Mouse (Mus musculus): ENCODE measurements around the gene Dst. TPM values are rescaled to one million over a fixed set of nuclear protein-coding genes. Genes with fewer than 3 reads are reported as not detected.

Gene Dst
- polyA plus RNA-seq, 1 experiment from 2014 or later, result 18.8 TPM

- Histone ChIP-seq H3K4me1 (0 out of 2 replicates have a peak, but pooled peaks cover 4% of the 10 kb centered on the region), H3K36me3 (no peaks in the 10 kb centered on the region), H3K27me3 (ENCODE audit: low read depth, poor library complexity, severe bottlenecking) (no peaks in the 10 kb centered on the region), H3K9me3 (replicated peaks) (no peaks in the 10 kb centered on the region), H3K4me3 (no peak overlapping the region), H3K27ac (replicated peaks) (no peak overlapping the region)
- 67% methylated on average over 5 of the region's 5 CpGs for WGBS
- no peak for DNase-seq (ENCODE audit: low spot score)
Measured at GRCm38 (mm10) chr1:33964643-33965042, 56.6 kb downstream of the Dst start.

GRCm38 (mm10) chr1:33965824-33966223, 57.8 kb downstream of the Dst start:
- WGBS, result 86% methylated on average over 4 of the region's 4 CpGs
- Histone ChIP-seq H3K27me3 (ENCODE audit: low read depth, poor library complexity, severe bottlenecking) (no peaks in the 10 kb centered on the region), H3K4me1 (0 out of 2 replicates have a peak, but pooled peaks cover 4% of the 10 kb centered on the region), H3K36me3 (no peaks in the 10 kb centered on the region), H3K4me3 (no peak overlapping the region), H3K27ac (replicated peaks) (no peak overlapping the region), H3K9me3 (replicated peaks) (no peaks in the 10 kb centered on the region)
- no peak for DNase-seq (ENCODE audit: low spot score)

- no peaks in the 10 kb centered on the region for H3K27me3 ChIP-seq (ENCODE audit: low read depth, poor library complexity, severe bottlenecking)
- DNase-seq (ENCODE audit: low spot score), result no peak
- H3K36me3 ChIP-seq, result no peaks in the 10 kb centered on the region
- no peak overlapping the region for H3K27ac ChIP-seq (replicated peaks)
- H3K9me3 ChIP-seq (replicated peaks), result no peaks in the 10 kb centered on the region
- 37% methylated on average over 6 of the region's 6 CpGs for WGBS
- 0 out of 2 replicates have a peak, but pooled peaks cover 4% of the 10 kb centered on the region for H3K4me1 ChIP-seq
- H3K4me3 ChIP-seq, result no peak overlapping the region
Measured at GRCm38 (mm10) chr1:33966328-33966727, 58.3 kb downstream of the Dst start.

- Histone ChIP-seq H3K4me1 (0 out of 2 replicates have a peak, but pooled peaks cover 4% of the 10 kb centered on the region), H3K27me3 (ENCODE audit: low read depth, poor library complexity, severe bottlenecking) (no peaks in the 10 kb centered on the region), H3K36me3 (no peaks in the 10 kb centered on the region), H3K27ac (replicated peaks) (no peak overlapping the region), H3K9me3 (replicated peaks) (no peaks in the 10 kb centered on the region), H3K4me3 (no peak overlapping the region)
- no peak for DNase-seq (ENCODE audit: low spot score)
- 89% methylated on average over 4 of the region's 4 CpGs for WGBS
Measured at GRCm38 (mm10) chr1:33967206-33967605, 59.2 kb downstream of the Dst start.

- no peaks in the 10 kb centered on the region for H3K9me3 ChIP-seq (replicated peaks)
- H3K4me3 ChIP-seq, result no peak overlapping the region
- H3K27me3 ChIP-seq (ENCODE audit: low read depth, poor library complexity, severe bottlenecking), result no peaks in the 10 kb centered on the region
- DNase-seq (ENCODE audit: low spot score), result no peak
- WGBS, result 36% methylated on average over 2 of the region's 2 CpGs
- H3K36me3 ChIP-seq, result no peaks in the 10 kb centered on the region
- H3K4me1 ChIP-seq, result 0 out of 2 replicates have a peak, but pooled peaks cover 4% of the 10 kb centered on the region
- no peak overlapping the region for H3K27ac ChIP-seq (replicated peaks)
Measured at GRCm38 (mm10) chr1:33969910-33970309, 61.9 kb downstream of the Dst start.

- DNase-seq (ENCODE audit: low spot score), result no peak
- Histone ChIP-seq H3K9me3 (replicated peaks) (no peaks in the 10 kb centered on the region), H3K27ac (replicated peaks) (no peak overlapping the region), H3K36me3 (no peaks in the 10 kb centered on the region), H3K4me1 (peaks cover 4% of the 10 kb centered on the region; the same call in 1 of the 2 replicates), H3K27me3 (ENCODE audit: low read depth, poor library complexity, severe bottlenecking) (no peaks in the 10 kb centered on the region), H3K4me3 (no peak overlapping the region)
- WGBS, result 88% methylated on average over 11 of the region's 11 CpGs
Measured at GRCm38 (mm10) chr1:33974401-33974800, 66.4 kb downstream of the Dst start.

- Histone ChIP-seq H3K4me3 (no peak overlapping the region), H3K4me1 (peaks cover 10% of the 10 kb centered on the region), H3K36me3 (no peaks in the 10 kb centered on the region), H3K9me3 (replicated peaks) (no peaks in the 10 kb centered on the region), H3K27ac (replicated peaks) (no peak overlapping the region), H3K27me3 (ENCODE audit: low read depth, poor library complexity, severe bottlenecking) (no peaks in the 10 kb centered on the region)
- DNase-seq (ENCODE audit: low spot score), result no peak
- WGBS, result 81% methylated on average over 4 of the region's 4 CpGs
Measured at GRCm38 (mm10) chr1:33975333-33975732, 67.3 kb downstream of the Dst start.

GRCm38 (mm10) chr1:33977832-33978231, 69.8 kb downstream of the Dst start:
- Histone ChIP-seq H3K4me1 (peaks cover 12% of the 10 kb centered on the region), H3K27ac (replicated peaks) (no peak overlapping the region), H3K36me3 (no peaks in the 10 kb centered on the region), H3K9me3 (replicated peaks) (no peaks in the 10 kb centered on the region), H3K27me3 (ENCODE audit: low read depth, poor library complexity, severe bottlenecking) (no peaks in the 10 kb centered on the region), H3K4me3 (no peak overlapping the region)
- DNase-seq (ENCODE audit: low spot score), result no peak
- 90% methylated on average over 6 of the region's 6 CpGs for WGBS

- Histone ChIP-seq H3K27me3 (ENCODE audit: low read depth, poor library complexity, severe bottlenecking) (no peaks in the 10 kb centered on the region), H3K4me1 (peaks cover 15% of the 10 kb centered on the region), H3K9me3 (replicated peaks) (no peaks in the 10 kb centered on the region), H3K36me3 (no peaks in the 10 kb centered on the region), H3K4me3 (no peak overlapping the region), H3K27ac (replicated peaks) (no peak overlapping the region)
- WGBS, result 89% methylated on average over 12 of the region's 12 CpGs
- no peak for DNase-seq (ENCODE audit: low spot score)
Measured at GRCm38 (mm10) chr1:33980420-33980819, 72.4 kb downstream of the Dst start.

GRCm38 (mm10) chr1:33989643-33990042, 81.6 kb downstream of the Dst start:
- 0 out of 2 replicates have a peak, but pooled peaks cover 5% of the 10 kb centered on the region for H3K4me1 ChIP-seq
- H3K36me3 ChIP-seq, result no peaks in the 10 kb centered on the region
- 90% methylated on average over 13 of the region's 13 CpGs for WGBS
- no peak for DNase-seq (ENCODE audit: low spot score)
- H3K27ac ChIP-seq (replicated peaks), result no peak overlapping the region
- H3K9me3 ChIP-seq (replicated peaks), result no peaks in the 10 kb centered on the region
- H3K27me3 ChIP-seq (ENCODE audit: low read depth, poor library complexity, severe bottlenecking), result no peaks in the 10 kb centered on the region
- no peak overlapping the region for H3K4me3 ChIP-seq

GRCm38 (mm10) chr1:33991067-33991466, 83.0 kb downstream of the Dst start:
- H3K4me3 ChIP-seq, result no peak overlapping the region
- WGBS, result 91% methylated on average over 6 of the region's 6 CpGs
- no peaks in the 10 kb centered on the region for H3K27me3 ChIP-seq (ENCODE audit: low read depth, poor library complexity, severe bottlenecking)
- no peaks in the 10 kb centered on the region for H3K36me3 ChIP-seq
- 0 out of 2 replicates have a peak, but pooled peaks cover 5% of the 10 kb centered on the region for H3K4me1 ChIP-seq
- DNase-seq (ENCODE audit: low spot score), result no peak
- H3K27ac ChIP-seq (replicated peaks), result no peak overlapping the region
- H3K9me3 ChIP-seq (replicated peaks), result no peaks in the 10 kb centered on the region

GRCm38 (mm10) chr1:33992810-33993209, 84.8 kb downstream of the Dst start:
- no peaks in the 10 kb centered on the region for H3K36me3 ChIP-seq
- peaks cover 15% of the 10 kb centered on the region for H3K4me1 ChIP-seq
- DNase-seq (ENCODE audit: low spot score), result no peak
- H3K9me3 ChIP-seq (replicated peaks), result no peaks in the 10 kb centered on the region
- no peak overlapping the region for H3K4me3 ChIP-seq
- H3K27me3 ChIP-seq (ENCODE audit: low read depth, poor library complexity, severe bottlenecking), result no peaks in the 10 kb centered on the region
- 88% methylated on average over 11 of the region's 11 CpGs for WGBS
- H3K27ac ChIP-seq (replicated peaks), result no peak overlapping the region

- peaks cover 15% of the 10 kb centered on the region for H3K4me1 ChIP-seq
- H3K9me3 ChIP-seq (replicated peaks), result no peaks in the 10 kb centered on the region
- DNase-seq (ENCODE audit: low spot score), result no peak
- H3K27me3 ChIP-seq (ENCODE audit: low read depth, poor library complexity, severe bottlenecking), result no peaks in the 10 kb centered on the region
- no peak overlapping the region for H3K27ac ChIP-seq (replicated peaks)
- WGBS, result 82% methylated on average over 9 of the region's 9 CpGs
- H3K4me3 ChIP-seq, result no peak overlapping the region
- H3K36me3 ChIP-seq, result no peaks in the 10 kb centered on the region
Measured at GRCm38 (mm10) chr1:33994201-33994600, 86.2 kb downstream of the Dst start.

- Histone ChIP-seq H3K36me3 (no peaks in the 10 kb centered on the region), H3K4me1 (peaks cover 15% of the 10 kb centered on the region), H3K27me3 (ENCODE audit: low read depth, poor library complexity, severe bottlenecking) (no peaks in the 10 kb centered on the region), H3K4me3 (no peak overlapping the region), H3K27ac (replicated peaks) (no peak overlapping the region), H3K9me3 (replicated peaks) (no peaks in the 10 kb centered on the region)
- 86% methylated on average over 6 of the region's 6 CpGs for WGBS
- no peak for DNase-seq (ENCODE audit: low spot score)
Measured at GRCm38 (mm10) chr1:33995386-33995785, 87.4 kb downstream of the Dst start.

All from midbrain, embryonic 10.5 days (tissue).